Mouse (Mus musculus): ENCODE data around the gene Foxj2. TPM values are rescaled to one million over a fixed set of nuclear protein-coding genes. Genes with fewer than 3 reads are reported as not detected.

The Foxj2 gene
- polyA plus RNA-seq, 1 experiment = 17.0 TPM

GRCm38 (mm10) chr6:122811771-122812600 lies 7.7 kb upstream of the Foxj2 start:
- DNase-seq (ENCODE audit: extremely low spot score in 1 of 2, low spot score in 1 of 2) = peak in 1 of 2 experiments; percentile 54

GRCm38 (mm10) chr6:122812716-122813115 lies 7.0 kb upstream of the Foxj2 start:
- no peak for DNase-seq (ENCODE audit: extremely low spot score in 1 of 2, low spot score in 1 of 2)

GRCm38 (mm10) chr6:122813640-122814039 lies 6.1 kb upstream of the Foxj2 start:
- DNase-seq (ENCODE audit: extremely low spot score in 1 of 2, low spot score in 1 of 2) = no peak

- DNase-seq (ENCODE audit: extremely low spot score in 1 of 2, low spot score in 1 of 2) = peak in 1 of 2 experiments; percentile 36
Observed at GRCm38 (mm10) chr6:122820071-122820798, 521 bp downstream of the Foxj2 start.

- no peak for DNase-seq (ENCODE audit: extremely low spot score in 1 of 2, low spot score in 1 of 2)
Observed at GRCm38 (mm10) chr6:122820799-122821650, 1.3 kb downstream of the Foxj2 start.

GRCm38 (mm10) chr6:122821822-122822221 lies 2.1 kb downstream of the Foxj2 start:
- no peak for DNase-seq (ENCODE audit: extremely low spot score in 1 of 2, low spot score in 1 of 2)

GRCm38 (mm10) chr6:122824086-122824485 lies 4.4 kb downstream of the Foxj2 start:
- no peak for DNase-seq (ENCODE audit: extremely low spot score in 1 of 2, low spot score in 1 of 2)

- DNase-seq (ENCODE audit: extremely low spot score in 1 of 2, low spot score in 1 of 2) = no peak
Observed at GRCm38 (mm10) chr6:122825166-122825565, 5.5 kb downstream of the Foxj2 start.

- DNase-seq (ENCODE audit: extremely low spot score in 1 of 2, low spot score in 1 of 2) = peak; percentile 83 to 92
Observed at GRCm38 (mm10) chr6:122825923-122826742, 6.4 kb downstream of the Foxj2 start.

- DNase-seq (ENCODE audit: extremely low spot score in 1 of 2, low spot score in 1 of 2) = no peak
Observed at GRCm38 (mm10) chr6:122828086-122828485, 8.4 kb downstream of the Foxj2 start.

- DNase-seq (ENCODE audit: extremely low spot score in 1 of 2, low spot score in 1 of 2) = peak in 1 of 2 experiments; percentile 58
Observed at GRCm38 (mm10) chr6:122832880-122833279, 13.2 kb downstream of the Foxj2 start.

- peak in 1 of 2 experiments; percentile 59 for DNase-seq (ENCODE audit: extremely low spot score in 1 of 2, low spot score in 1 of 2)
Observed at GRCm38 (mm10) chr6:122834365-122834764, 14.7 kb downstream of the Foxj2 start.

GRCm38 (mm10) chr6:122836974-122837373 lies 17.3 kb downstream of the Foxj2 start:
- DNase-seq (ENCODE audit: extremely low spot score in 1 of 2, low spot score in 1 of 2) = no peak

GRCm38 (mm10) chr6:122837539-122837938 lies 17.8 kb downstream of the Foxj2 start:
- DNase-seq (ENCODE audit: extremely low spot score in 1 of 2, low spot score in 1 of 2) = no peak

- no peak for DNase-seq (ENCODE audit: extremely low spot score in 1 of 2, low spot score in 1 of 2)
Observed at GRCm38 (mm10) chr6:122843759-122844158, 24.0 kb downstream of the Foxj2 start.

- no peak for DNase-seq (ENCODE audit: extremely low spot score in 1 of 2, low spot score in 1 of 2)
Observed at GRCm38 (mm10) chr6:122852696-122853095, 33.0 kb downstream of the Foxj2 start.

GRCm38 (mm10) chr6:122854552-122854951 lies 34.8 kb downstream of the Foxj2 start:
- DNase-seq (ENCODE audit: extremely low spot score in 1 of 2, low spot score in 1 of 2) = no peak

- no peak for DNase-seq (ENCODE audit: extremely low spot score in 1 of 2, low spot score in 1 of 2)
Observed at GRCm38 (mm10) chr6:122855955-122856354, 36.2 kb downstream of the Foxj2 start, which contains the start of gene C3ar1. C3ar1 (minus strand) TSS chr6:122856161.

- no peak for DNase-seq (ENCODE audit: extremely low spot score in 1 of 2, low spot score in 1 of 2)
Observed at GRCm38 (mm10) chr6:122862434-122862833, 42.7 kb downstream of the Foxj2 start.

GRCm38 (mm10) chr6:122862871-122863270 lies 43.2 kb downstream of the Foxj2 start:
- DNase-seq (ENCODE audit: extremely low spot score in 1 of 2, low spot score in 1 of 2) = no peak
